In the genomic region with DNA sequence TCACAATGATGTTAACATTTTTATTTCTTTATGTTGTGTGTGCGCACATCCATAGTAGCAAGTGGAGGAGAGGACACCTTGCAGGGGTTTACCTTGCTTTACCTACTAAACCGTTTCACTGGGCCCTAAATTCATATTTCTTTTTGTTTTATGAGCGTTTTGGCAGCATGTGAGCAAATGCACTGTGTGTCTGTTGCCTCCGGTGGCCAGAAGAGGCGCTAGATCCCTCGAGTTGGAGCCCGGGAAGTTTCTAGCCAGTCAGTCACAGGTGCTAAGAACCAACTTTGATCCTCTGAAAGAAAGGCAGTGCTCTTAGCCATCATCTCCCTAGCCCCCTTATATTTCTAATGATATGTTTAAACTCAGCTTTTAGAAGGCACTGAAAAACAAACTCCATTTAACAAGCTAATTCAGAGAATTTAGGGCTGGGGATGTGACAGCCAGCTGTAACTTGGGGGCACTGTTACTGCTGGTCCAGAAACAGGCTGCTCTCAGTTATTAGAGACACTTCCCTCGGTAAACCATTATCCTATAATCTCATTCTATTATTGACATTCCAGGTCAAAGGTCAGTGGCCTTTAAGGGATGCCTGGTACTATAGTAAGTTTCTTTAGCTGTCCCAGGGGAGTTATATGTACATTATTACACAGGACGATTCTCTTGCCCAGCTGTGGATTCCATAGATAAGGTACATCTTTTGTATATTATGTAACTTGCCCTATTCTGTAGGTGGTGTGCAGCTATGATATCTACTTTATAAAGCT, we compare ENCODE assay signal across 7 mouse cellular contexts. TPM values are rescaled to one million over a fixed set of nuclear protein-coding genes. Genes with fewer than 3 reads are reported as not detected.
DNase-seq lines count a peak whose midpoint lies in the region; ATAC-seq and TF ChIP-seq lines count a peak whose summit lies in the region.

No protein-coding gene starts in this region.

- H3K4me2 ChIP-seq in embryonic facial prominence, embryonic 11.5 days (ENCODE audit: low read depth, low read length): no peak overlapping the region; the same call in 1 of the 2 replicates
- H3K4me2 ChIP-seq in intestine, embryonic 14.5 days (ENCODE audit: low read length): peak overlapping the region; percentile 52
- peak overlapping the region; percentile 76 for H3K4me2 ChIP-seq in liver, postnatal 0 days (ENCODE audit: low read depth, low read length)

- no peak overlapping the region; the same call in 1 of the 2 replicates for H3K9ac ChIP-seq in embryonic facial prominence, embryonic 11.5 days (replicated peaks; ENCODE audit: low read length)
- no peak overlapping the region for H3K9ac ChIP-seq in intestine, embryonic 14.5 days (ENCODE audit: low read length)
- H3K9ac ChIP-seq in liver, postnatal 0 days (replicated peaks): 0 out of 2 replicates have a peak overlapping the region, but pooled peaks have one; percentile 38

- H3K27ac ChIP-seq in embryonic facial prominence, embryonic 11.5 days (replicated peaks; ENCODE audit: low read depth, low read length): no peak overlapping the region
- H3K27ac ChIP-seq in intestine, embryonic 14.5 days (ENCODE audit: low read depth): peak overlapping the region; percentile 99
- H3K27ac ChIP-seq in liver, postnatal 0 days (ENCODE audit: low read depth): peak overlapping the region; percentile 100

- no peak for ATAC-seq in G1E (ENCODE audit: extremely low read depth, insufficient number of reproducible peaks, low FRiP score, poor library complexity, severe bottlenecking)
- ATAC-seq in embryonic facial prominence, embryonic 11.5 days (replicated peaks; ENCODE audit: insufficient number of reproducible peaks, low FRiP score, low TSS enrichment, low read depth): no peak
- no peak for ATAC-seq in intestine, embryonic 14.5 days (replicated peaks; ENCODE audit: low FRiP score, low TSS enrichment, low read depth)
- no peak for ATAC-seq in liver, postnatal 0 days

- peaks cover 18% of the 10 kb centered on the region for H3K36me3 ChIP-seq in G1E (replicated peaks)
- H3K36me3 ChIP-seq in embryonic facial prominence, embryonic 11.5 days (replicated peaks; ENCODE audit: control insufficient read depth, insufficient read depth, low read depth, low read length): no peaks in the 10 kb centered on the region
- H3K36me3 ChIP-seq in intestine, embryonic 14.5 days (ENCODE audit: control insufficient read depth, insufficient read depth, low read length): peaks cover 16% of the 10 kb centered on the region; the same call in 1 of the 2 replicates
- H3K36me3 ChIP-seq in liver, postnatal 0 days (replicated peaks; ENCODE audit: insufficient read depth, low read length): peaks cover 20% of the 10 kb centered on the region

- H3K4me1 ChIP-seq in G1E (ENCODE audit: insufficient read depth, low read depth, low read length): peaks cover 58% of the 10 kb centered on the region
- no peaks in the 10 kb centered on the region for H3K4me1 ChIP-seq in embryonic facial prominence, embryonic 11.5 days (ENCODE audit: control insufficient read depth, insufficient read depth, low read length)
- peaks cover 15% of the 10 kb centered on the region for H3K4me1 ChIP-seq in intestine, embryonic 14.5 days (replicated peaks; ENCODE audit: control insufficient read depth, insufficient read depth, low read length)
- H3K4me1 ChIP-seq in liver, postnatal 0 days (ENCODE audit: insufficient read depth): peaks cover 51% of the 10 kb centered on the region

- WGBS in embryonic facial prominence, embryonic 11.5 days: 17% methylated on average over 9 of the region's 9 CpGs
- WGBS in intestine, embryonic 14.5 days: 25% methylated on average over 9 of the region's 9 CpGs
- 22% methylated on average over 9 of the region's 9 CpGs for WGBS in liver, postnatal 0 days (ENCODE audit: insufficient replicate concordance)

- no peaks in the 10 kb centered on the region for H3K27me3 ChIP-seq in G1E (ENCODE audit: insufficient read depth, low read length)
- no peaks in the 10 kb centered on the region for H3K27me3 ChIP-seq in embryonic facial prominence, embryonic 11.5 days (ENCODE audit: control insufficient read depth, insufficient read depth, low read length)
- H3K27me3 ChIP-seq in intestine, embryonic 14.5 days (replicated peaks; ENCODE audit: control insufficient read depth, insufficient read depth, low read length): no peaks in the 10 kb centered on the region
- H3K27me3 ChIP-seq in liver, postnatal 0 days (ENCODE audit: insufficient read depth, low read length): no peaks in the 10 kb centered on the region

- peak; percentile 47; the same call in 1 of the 2 replicates for TF ChIP-seq CTCF in G1E (IDR thresholded peaks at IDR 0.05; ENCODE audit: low read depth, low read length)
- TF ChIP-seq CTCF in liver, postnatal 0 days (IDR thresholded peaks at IDR 0.05; ENCODE audit: low read depth): peak; percentile 79

- H3K9me3 ChIP-seq in G1E (replicated peaks): no peaks in the 10 kb centered on the region
- no peaks in the 10 kb centered on the region for H3K9me3 ChIP-seq in embryonic facial prominence, embryonic 11.5 days (replicated peaks; ENCODE audit: control insufficient read depth, low read length)
- no peaks in the 10 kb centered on the region for H3K9me3 ChIP-seq in intestine, embryonic 14.5 days (ENCODE audit: control insufficient read depth, low read length)
- no peaks in the 10 kb centered on the region for H3K9me3 ChIP-seq in liver, postnatal 0 days (ENCODE audit: low read length)

- no peak; the same call in 1 of the 2 replicates for TF ChIP-seq EP300 in liver, postnatal 0 days (IDR thresholded peaks at IDR 0.05; ENCODE audit: low read depth)

- DNase-seq in CD4-positive helper T cell, adult 2 months (ENCODE audit: low read depth, low spot score): peak; percentile 69
- no peak for DNase-seq in G1E (ENCODE audit: low spot score)
- DNase-seq in embryonic facial prominence, embryonic 11.5 days (ENCODE audit: low spot score): peak; percentile 45
- no peak for DNase-seq in intestine, embryonic 14.5 days (ENCODE audit: low spot score)
- DNase-seq in liver, postnatal 0 days: peak; percentile 66
- peak; percentile 31 for DNase-seq in skeletal muscle tissue, adult 2 months (ENCODE audit: low read depth, low spot score)
- no peak for DNase-seq in frontal cortex, adult 2 months (ENCODE audit: extremely low spot score in 1 of 2, low spot score in 1 of 2)

- peak overlapping the region; percentile 94; the same call in 1 of the 2 replicates for H3K4me3 ChIP-seq in G1E (ENCODE audit: low read depth, low read length)
- H3K4me3 ChIP-seq in embryonic facial prominence, embryonic 11.5 days (ENCODE audit: low read depth, low read length): no peak overlapping the region
- no peak overlapping the region for H3K4me3 ChIP-seq in intestine, embryonic 14.5 days (ENCODE audit: low read depth, low read length)
- H3K4me3 ChIP-seq in liver, postnatal 0 days (ENCODE audit: low read depth, low read length): peak overlapping the region; percentile 94

RNA-seq across cellular contexts. Expression of gene Narf, which starts 1.4 kb away (rescaled TPM):
- total RNA-seq in G1E (2014; fragmentation: Nextera tagmentation) (57.4 and 72.5 TPM in 2 replicates), G1E (2017) (60.7 and 61.2 TPM in 2 replicates)
- 3.3 and 5.5 TPM in 2 replicates for polyA plus RNA-seq in G1E (2012)
- 62.2 and 66.4 TPM in 2 replicates for polyA plus RNA-seq in embryonic facial prominence, embryonic 11.5 days (2014; fragmentation: Nextera tagmentation; extraction: Ambion mirVana)
- 41.1 and 45.2 TPM in 2 replicates for polyA plus RNA-seq in intestine, embryonic 14.5 days (2014; fragmentation: Nextera tagmentation; extraction: Ambion mirVana)
- 27.8 and 39.1 TPM in 2 replicates for polyA plus RNA-seq in liver, postnatal 0 days (2015; fragmentation: Nextera tagmentation; extraction: Ambion mirVana)
- polyA plus RNA-seq in frontal cortex, adult 2 months (2012; rRNA removed): 39.7 and 40.6 TPM in 2 replicates

RNA-seq across cellular contexts. Expression of gene Cybc1, which starts 6.5 kb away (rescaled TPM):
- 13.3 and 23.2 TPM in 2 replicates for total RNA-seq in G1E (2014; fragmentation: Nextera tagmentation)
- total RNA-seq in G1E (2017): 38.5 and 41.5 TPM in 2 replicates
- polyA plus RNA-seq in G1E (2012): 13.3 and 19.6 TPM in 2 replicates
- polyA plus RNA-seq in embryonic facial prominence, embryonic 11.5 days (2014; fragmentation: Nextera tagmentation; extraction: Ambion mirVana): 30.2 and 38.1 TPM in 2 replicates
- polyA plus RNA-seq in intestine, embryonic 14.5 days (2014; fragmentation: Nextera tagmentation; extraction: Ambion mirVana): 38.1 and 38.2 TPM in 2 replicates
- 13.3 and 15.0 TPM in 2 replicates for polyA plus RNA-seq in liver, postnatal 0 days (2015; fragmentation: Nextera tagmentation; extraction: Ambion mirVana)
- polyA plus RNA-seq in frontal cortex, adult 2 months (2012; rRNA removed): 23.8 and 26.3 TPM in 2 replicates

RNA-seq across cellular contexts. Expression of gene Foxk2, which starts 24.1 kb away (rescaled TPM):
- total RNA-seq in G1E (2014; fragmentation: Nextera tagmentation): 45.8 and 46.4 TPM in 2 replicates
- 25.3 and 28.6 TPM in 2 replicates for total RNA-seq in G1E (2017)
- 37.8 and 40.1 TPM in 2 replicates for polyA plus RNA-seq in G1E (2012)
- 13.4 and 18.1 TPM in 2 replicates for polyA plus RNA-seq in embryonic facial prominence, embryonic 11.5 days (2014; fragmentation: Nextera tagmentation; extraction: Ambion mirVana)
- polyA plus RNA-seq in intestine, embryonic 14.5 days (2014; fragmentation: Nextera tagmentation; extraction: Ambion mirVana): 10.7 and 10.8 TPM in 2 replicates
- 2.3 and 2.6 TPM in 2 replicates for polyA plus RNA-seq in liver, postnatal 0 days (2015; fragmentation: Nextera tagmentation; extraction: Ambion mirVana)
- polyA plus RNA-seq in frontal cortex, adult 2 months (2012; rRNA removed): 48.3 and 51.0 TPM in 2 replicates

RNA-seq across cellular contexts. Expression of gene Ogfod3, which starts 31.1 kb away (rescaled TPM):
- total RNA-seq in G1E (2014; fragmentation: Nextera tagmentation) (6.4 and 7.7 TPM in 2 replicates), G1E (2017) (4.2 and 4.5 TPM in 2 replicates)
- 5.5 and 6.7 TPM in 2 replicates for polyA plus RNA-seq in G1E (2012)
- polyA plus RNA-seq in embryonic facial prominence, embryonic 11.5 days (2014; fragmentation: Nextera tagmentation; extraction: Ambion mirVana): 16.0 and 19.0 TPM in 2 replicates
- polyA plus RNA-seq in intestine, embryonic 14.5 days (2014; fragmentation: Nextera tagmentation; extraction: Ambion mirVana): 32.3 and 32.9 TPM in 2 replicates
- 17.7 and 17.9 TPM in 2 replicates for polyA plus RNA-seq in liver, postnatal 0 days (2015; fragmentation: Nextera tagmentation; extraction: Ambion mirVana)
- 7.6 and 8.9 TPM in 2 replicates for polyA plus RNA-seq in frontal cortex, adult 2 months (2012; rRNA removed)

RNA-seq across cellular contexts. Expression of gene Hexdc, which starts 31.4 kb away (rescaled TPM):
- 3.8 and 7.2 TPM in 2 replicates for total RNA-seq in G1E (2014; fragmentation: Nextera tagmentation)
- total RNA-seq in G1E (2017): 7.3 and 8.6 TPM in 2 replicates
- 3.6 and 4.9 TPM in 2 replicates for polyA plus RNA-seq in G1E (2012)
- polyA plus RNA-seq in embryonic facial prominence, embryonic 11.5 days (2014; fragmentation: Nextera tagmentation; extraction: Ambion mirVana): 5.4 and 6.3 TPM in 2 replicates
- polyA plus RNA-seq in intestine, embryonic 14.5 days (2014; fragmentation: Nextera tagmentation; extraction: Ambion mirVana): 10.4 and 11.8 TPM in 2 replicates
- 2.3 and 3.2 TPM in 2 replicates for polyA plus RNA-seq in liver, postnatal 0 days (2015; fragmentation: Nextera tagmentation; extraction: Ambion mirVana)
- 67.3 and 70.2 TPM in 2 replicates for polyA plus RNA-seq in frontal cortex, adult 2 months (2012; rRNA removed)

Comparison
In these comparisons a context has a peak if more than half of its experiments do, and no peak if none do; other contexts are left out.
1. DNase-seq: peak in CD4-positive helper T cell, adult 2 months (single experiment), embryonic facial prominence, embryonic 11.5 days (single experiment), liver, postnatal 0 days (single experiment) and skeletal muscle tissue, adult 2 months (single experiment); none in G1E (single experiment), intestine, embryonic 14.5 days (single experiment) and frontal cortex, adult 2 months (0 of 2).
2. H3K4me3 ChIP-seq: peak in G1E (single experiment) and liver, postnatal 0 days (single experiment); none in embryonic facial prominence, embryonic 11.5 days (single experiment) and intestine, embryonic 14.5 days (single experiment).